Mouse (Mus musculus) midbrain, embryonic 10.5 days (tissue): ENCODE data around the gene G6pc. TPM values are rescaled to one million over a fixed set of nuclear protein-coding genes. Genes with fewer than 3 reads are reported as not detected.
"Not testable (repeated sequence)": the region's sequence is repeated elsewhere in the genome, so short reads cannot be mapped to it uniquely, and the experiment has no call there.

Source experiments
- DNase-seq: peaks from one replicate; pipeline ENCODE4 v3.0.0-alpha.2; 2017; ENCODE audit warnings: low spot score
- H3K27ac ChIP-seq: fragments of 300-500 bp; sonication (generic); replicated peaks from 2 replicates; pipeline ENCODE4 v1.5.1; 2016; ENCODE audit warnings: mild to moderate bottlenecking
- H3K27me3 ChIP-seq: fragments of 300-500 bp; sonication (generic); 2 replicates; pipeline ENCODE4 v1.6.1; 2016; ENCODE audit warnings: low read depth, mild to moderate bottlenecking; ENCODE audit not compliant: poor library complexity, severe bottlenecking
- H3K36me3 ChIP-seq: fragments of 300-500 bp; sonication (generic); 2 replicates; pipeline ENCODE4 v1.6.1; 2016; ENCODE audit warnings: mild to moderate bottlenecking, moderate library complexity
- H3K4me1 ChIP-seq: fragments of 300-500 bp; sonication (generic); 2 replicates; pipeline ENCODE4 v1.6.1; 2016
- H3K4me3 ChIP-seq: fragments of 300-500 bp; sonication (generic); 2 replicates; pipeline ENCODE4 v1.5.1; 2016; ENCODE audit warnings: mild to moderate bottlenecking, moderate library complexity
- H3K9me3 ChIP-seq: fragments of 300-500 bp; sonication (generic); replicated peaks from 2 replicates; pipeline ENCODE4 v1.6.1; 2016; ENCODE audit warnings: mild to moderate bottlenecking
- WGBS: fragments of 180-500 bp; shearing (Covaris S2); methylation state at CpG from one replicate; pipeline ENCODE4 v1.1.7; 2016; 5-methylcytosine and 5-hydroxymethylcytosine counted together
- polyA plus RNA-seq: library from polyadenylated mRNA; unstranded; fragments of >200 nt; fragmentation: Nextera tagmentation; extraction: Ambion mirVana; gene quantifications from 2 replicates; pipeline ENCODE4 v1.2.1, GENCODE M21; 2016

Gene G6pc
- polyA plus RNA-seq, 1 experiment from 2014 or later: not detected

DNA sequence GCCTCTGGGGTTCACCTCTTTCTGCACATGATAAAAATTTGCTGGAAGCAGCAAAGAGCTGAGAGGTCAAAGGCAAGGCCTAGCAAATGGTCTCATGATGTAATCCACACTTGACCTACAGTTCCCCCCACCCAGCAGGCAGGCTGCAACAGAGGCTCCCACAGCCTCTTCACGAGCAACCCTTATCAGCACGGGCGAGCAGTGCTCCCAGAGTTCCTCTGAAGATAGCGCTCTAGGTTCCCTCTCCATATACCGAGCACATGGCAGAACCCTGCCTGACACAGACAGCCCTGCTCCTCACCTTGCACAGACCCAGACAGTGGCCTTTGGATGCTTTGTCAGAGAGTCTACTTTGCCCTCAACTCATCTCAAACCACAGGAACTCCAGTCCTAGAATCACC lies 2.8 kb upstream of the G6pc start:
- Histone ChIP-seq H3K4me1 (no peaks in the 10 kb centered on the region), H3K4me3 (no peak overlapping the region), H3K27me3 (no peaks in the 10 kb centered on the region), H3K9me3 (no peaks in the 10 kb centered on the region), H3K27ac (no peak overlapping the region), H3K36me3 (no peaks in the 10 kb centered on the region)
- WGBS: 78% methylated on average over 5 of the region's 5 CpGs
- DNase-seq: no peak

DNA sequence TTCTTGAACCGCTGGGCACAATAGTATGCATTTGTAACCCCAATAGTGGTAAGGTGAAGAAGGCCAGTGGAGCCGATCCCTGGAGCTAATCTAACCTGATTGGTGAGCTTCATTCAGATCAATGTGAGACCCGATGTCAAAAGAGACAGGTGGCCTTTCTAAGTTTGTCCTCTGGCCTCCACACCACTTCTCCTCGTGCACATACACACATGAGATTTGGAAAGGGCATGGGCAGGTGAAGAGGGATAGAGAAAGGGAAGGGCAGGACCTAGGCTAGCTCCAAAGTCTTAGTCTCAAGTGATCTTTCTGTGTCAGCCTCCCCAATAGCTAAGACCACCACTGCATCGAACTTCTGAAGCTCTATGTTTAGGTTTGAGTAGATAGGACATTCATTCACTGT lies 2.8 kb downstream of the G6pc start:
- no peak overlapping the region for H3K27ac ChIP-seq
- H3K9me3 ChIP-seq: no peaks in the 10 kb centered on the region
- 81% methylated on average over 5 of the region's 5 CpGs for WGBS
- no peaks in the 10 kb centered on the region for H3K27me3 ChIP-seq
- DNase-seq: no peak
- H3K4me1 ChIP-seq: no peaks in the 10 kb centered on the region
- no peaks in the 10 kb centered on the region for H3K36me3 ChIP-seq
- H3K4me3 ChIP-seq: no peak overlapping the region

DNA sequence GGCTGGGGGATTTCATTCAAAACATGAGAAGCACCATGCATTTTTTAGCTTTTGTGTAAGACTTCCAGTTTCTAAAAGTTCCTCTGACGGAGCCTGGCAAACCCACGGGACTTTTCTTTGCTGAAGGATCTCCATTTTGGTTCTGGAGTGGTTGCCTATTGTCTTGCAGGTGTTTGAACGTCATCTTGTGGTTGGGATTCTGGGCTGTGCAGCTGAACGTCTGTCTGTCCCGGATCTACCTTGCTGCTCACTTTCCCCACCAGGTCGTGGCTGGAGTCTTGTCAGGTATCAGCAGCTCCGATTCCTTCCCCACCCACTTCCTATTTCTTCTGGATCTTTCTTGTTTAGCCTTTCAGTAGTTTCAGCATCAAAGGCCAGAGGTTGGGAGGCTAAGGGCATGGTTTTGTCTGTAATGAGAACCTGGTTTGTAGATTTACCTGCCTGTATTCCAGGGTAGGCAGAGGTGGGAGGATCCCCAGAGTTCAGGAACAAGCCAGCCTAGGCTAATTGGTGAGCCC lies 7.1 kb downstream of the G6pc start:
- Histone ChIP-seq H3K4me3 (no peak overlapping the region), H3K36me3 (no peaks in the 10 kb centered on the region), H3K9me3 (no peaks in the 10 kb centered on the region), H3K27me3 (no peaks in the 10 kb centered on the region), H3K4me1 (no peaks in the 10 kb centered on the region), H3K27ac (no peak overlapping the region)
- 76% methylated on average over 7 of the region's 7 CpGs for WGBS
- no peak for DNase-seq

DNA sequence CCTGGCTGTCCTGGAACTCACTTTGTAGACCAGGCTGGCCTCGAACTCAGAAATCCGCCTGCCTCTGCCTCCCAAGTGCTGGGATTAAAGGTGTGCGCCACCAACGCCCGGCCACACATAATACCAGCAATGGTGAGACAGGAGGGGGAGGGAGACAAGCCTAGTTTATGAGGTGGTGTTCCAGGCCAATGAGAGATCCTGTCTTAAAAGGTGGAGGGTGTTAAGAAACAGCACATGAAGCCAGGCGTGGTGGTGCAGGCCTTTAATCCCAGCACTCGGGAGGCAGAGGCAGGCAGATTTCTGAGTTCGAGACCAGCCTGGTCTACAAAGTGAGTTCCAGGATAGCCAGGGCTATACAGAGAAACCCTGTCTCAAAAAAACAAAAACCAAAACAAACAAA lies 10.8 kb downstream of the G6pc start:
- not testable (repeated sequence) for H3K4me1 ChIP-seq, H3K9me3 ChIP-seq, H3K36me3 ChIP-seq, H3K4me3 ChIP-seq, H3K27ac ChIP-seq, DNase-seq, H3K27me3 ChIP-seq
- 95% methylated on average over 8 of the region's 8 CpGs for WGBS

DNA sequence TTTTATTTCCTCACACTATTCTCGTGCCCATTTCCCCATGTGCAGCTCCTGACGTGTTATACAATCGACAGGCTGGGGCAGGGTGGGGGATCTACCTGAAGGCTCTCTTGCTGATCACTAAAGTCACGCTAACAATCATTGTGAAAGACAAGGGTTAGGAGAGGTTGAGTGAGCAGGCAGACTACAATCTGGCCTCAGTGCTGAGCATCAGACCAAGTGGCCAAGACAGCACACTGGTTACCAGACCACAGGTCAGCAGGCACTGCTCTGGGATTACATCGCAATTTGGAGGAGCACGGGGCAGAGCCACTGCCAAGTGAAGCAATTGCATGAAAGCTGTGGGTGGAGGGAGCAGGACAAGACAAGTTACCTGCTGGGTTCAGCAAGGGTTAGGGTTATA lies 11.6 kb downstream of the G6pc start:
- H3K9me3 ChIP-seq: no peaks in the 10 kb centered on the region
- H3K4me3 ChIP-seq: no peak overlapping the region
- H3K27me3 ChIP-seq: no peaks in the 10 kb centered on the region
- H3K36me3 ChIP-seq: no peaks in the 10 kb centered on the region
- WGBS: 86% methylated on average over 6 of the region's 6 CpGs
- DNase-seq: no peak
- peaks cover 9% of the 10 kb centered on the region for H3K4me1 ChIP-seq
- no peak overlapping the region for H3K27ac ChIP-seq

DNA sequence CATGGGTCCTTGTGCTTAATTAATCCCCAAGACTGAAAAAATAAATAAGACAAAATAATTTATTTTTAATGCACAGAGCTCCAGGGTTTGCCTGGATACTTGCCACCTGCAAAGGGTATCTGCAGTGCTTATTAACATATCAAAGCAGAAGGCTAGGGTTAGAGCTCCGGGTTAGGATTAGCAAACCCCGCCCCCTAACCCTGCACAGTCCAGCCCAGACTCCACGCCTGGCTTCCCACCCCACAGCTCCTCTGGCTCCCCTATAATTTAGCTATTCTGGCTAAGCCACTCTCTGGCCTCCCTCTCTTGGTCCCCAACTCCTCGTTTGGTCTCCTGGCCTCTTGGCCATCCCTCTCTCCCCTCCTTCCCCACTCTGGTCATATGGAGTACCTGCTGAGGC lies 14.5 kb downstream of the G6pc start:
- DNase-seq: peak; percentile 50
- 10% methylated on average over 4 of the region's 4 CpGs for WGBS
- Histone ChIP-seq H3K4me3 (peak overlapping the region; percentile 27), H3K9me3 (no peaks in the 10 kb centered on the region), H3K36me3 (no peaks in the 10 kb centered on the region), H3K27me3 (no peaks in the 10 kb centered on the region), H3K4me1 (peaks cover 12% of the 10 kb centered on the region), H3K27ac (peak overlapping the region; percentile 63)

DNA sequence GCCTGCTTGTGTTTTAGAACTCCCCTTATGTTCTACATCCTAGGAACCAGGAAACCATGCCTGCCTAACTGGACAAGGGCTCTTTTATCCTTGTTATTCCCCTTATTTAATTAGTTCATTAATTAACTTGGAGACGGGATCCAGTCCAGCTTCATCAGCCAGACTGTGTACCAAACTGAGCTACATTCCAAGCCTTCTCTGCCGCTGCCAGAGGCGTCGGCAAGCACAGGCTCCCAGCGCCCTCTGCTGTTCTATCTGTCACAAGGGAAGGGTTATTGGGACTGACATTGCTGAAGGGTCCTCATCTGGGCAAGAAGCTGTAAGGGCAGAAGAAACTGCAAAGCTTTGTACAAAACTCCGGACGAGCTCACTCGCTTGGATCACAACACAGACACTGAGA lies 27.7 kb downstream of the G6pc start:
- WGBS: 10% methylated on average over 8 of the region's 8 CpGs
- peak; percentile 76 for DNase-seq
- Histone ChIP-seq H3K4me1 (no peaks in the 10 kb centered on the region), H3K36me3 (no peaks in the 10 kb centered on the region), H3K27me3 (no peaks in the 10 kb centered on the region; the same call in 1 of the 2 replicates), H3K9me3 (no peaks in the 10 kb centered on the region), H3K27ac (no peak overlapping the region; the same call in 1 of the 2 replicates), H3K4me3 (no peak overlapping the region)

DNA sequence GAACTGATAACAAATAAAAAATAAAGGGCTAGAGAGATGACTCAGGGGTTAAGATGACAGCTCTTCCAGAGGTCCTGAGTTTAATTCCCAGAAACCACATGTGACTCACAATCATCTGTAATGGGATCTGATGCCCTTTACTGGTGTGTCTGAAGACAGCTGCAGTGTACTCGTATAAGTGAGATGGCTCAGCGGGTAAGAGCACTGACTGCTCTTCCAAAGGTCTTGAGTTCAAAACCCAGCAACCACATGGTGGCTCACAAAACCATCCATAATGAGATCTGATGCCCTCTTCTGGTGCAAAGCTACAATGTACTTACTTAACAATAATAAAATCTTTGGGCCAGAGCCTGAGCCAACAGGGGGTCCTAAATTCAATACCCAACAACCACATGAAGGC lies 47.9 kb downstream of the G6pc start:
- Histone ChIP-seq H3K36me3 (peaks cover 43% of the 10 kb centered on the region), H3K4me1 (peaks cover 20% of the 10 kb centered on the region), H3K9me3 (no peaks in the 10 kb centered on the region), H3K27ac (no peak overlapping the region), H3K27me3 (no peaks in the 10 kb centered on the region), H3K4me3 (no peak overlapping the region)
- WGBS: 86% methylated on average over 2 of the region's 2 CpGs
- DNase-seq: no peak

DNA sequence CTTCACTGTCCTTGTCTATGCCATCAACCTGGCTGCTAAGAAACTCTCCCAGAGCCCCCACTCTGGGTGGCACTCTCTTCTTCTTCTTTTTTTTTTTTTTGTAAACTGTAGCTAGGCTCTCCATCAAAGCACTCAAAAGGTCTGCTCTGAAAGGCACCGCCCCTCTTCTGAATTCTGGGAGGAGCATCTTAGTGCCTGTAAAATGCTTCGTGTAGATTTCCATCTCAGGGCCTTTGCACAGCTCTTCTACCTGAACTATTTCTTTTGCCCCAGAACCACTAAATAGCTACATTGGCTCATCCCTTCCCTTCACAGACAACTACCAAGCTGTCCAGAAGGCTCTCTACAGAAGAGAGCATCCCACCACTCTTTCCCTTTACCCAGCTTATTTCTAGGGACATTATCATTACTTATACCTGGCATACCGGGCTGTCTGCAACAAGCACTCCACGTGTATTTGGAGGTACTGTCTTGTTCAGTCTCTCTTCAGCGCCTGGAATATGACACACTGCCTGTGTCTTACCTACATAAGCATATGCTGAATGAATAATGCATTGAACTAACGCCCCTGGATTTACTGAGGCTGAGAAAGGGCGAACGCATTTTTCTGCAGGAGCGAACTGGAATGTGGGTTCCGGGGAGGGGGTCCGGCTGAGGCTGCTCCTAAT lies 49.2 kb downstream of the G6pc start:
- Histone ChIP-seq H3K36me3 (peaks cover 31% of the 10 kb centered on the region), H3K4me3 (peak overlapping the region; percentile 88), H3K9me3 (no peaks in the 10 kb centered on the region), H3K27ac (peak overlapping the region; percentile 95), H3K4me1 (peaks cover 20% of the 10 kb centered on the region), H3K27me3 (no peaks in the 10 kb centered on the region)
- 2% methylated on average over 11 of the region's 11 CpGs for WGBS
- DNase-seq: no peak

DNA sequence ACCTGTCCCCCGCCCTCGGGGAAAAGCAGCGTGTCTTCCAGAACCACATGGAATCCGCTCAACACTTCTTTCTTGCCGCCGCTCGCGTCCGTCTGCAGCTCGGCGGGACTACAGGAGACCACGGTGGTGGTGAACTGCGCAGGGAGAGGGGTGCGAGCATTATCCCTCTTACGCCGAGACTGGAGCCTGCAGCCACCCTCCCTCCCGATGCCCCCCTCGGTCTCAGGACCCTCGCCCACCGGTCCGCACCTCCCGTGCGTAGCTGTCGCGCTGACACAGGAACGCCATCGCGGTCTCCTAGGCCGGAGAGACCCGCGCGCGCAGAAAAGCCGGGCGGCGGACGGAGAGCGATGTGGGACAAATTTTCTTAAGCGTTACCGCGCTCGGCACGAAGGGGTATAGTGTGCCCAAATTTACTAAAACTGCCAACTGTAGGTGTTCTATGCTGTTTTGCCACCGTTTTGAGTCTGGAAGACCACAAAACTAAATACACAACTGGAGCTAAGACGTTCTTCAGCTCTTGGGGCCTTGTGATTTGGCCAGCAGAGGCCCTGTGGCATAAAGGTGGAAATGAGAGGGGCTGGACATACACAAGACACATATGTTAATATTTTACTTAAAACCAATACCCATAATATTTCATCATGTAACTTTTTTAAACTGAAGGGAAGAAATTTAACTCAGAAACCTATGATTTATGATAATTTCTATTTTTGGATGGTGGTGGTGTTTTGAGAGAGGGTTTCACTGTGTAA lies 49.9 kb downstream of the G6pc start, which contains the start of gene Aarsd1:
TSS of gene Aarsd1 (minus strand) at position 515 of the 755 bp plus-strand sequence.
- Histone ChIP-seq H3K27me3 (no peaks in the 10 kb centered on the region), H3K4me3 (peak within 1 kb of the TSS; percentile 88), H3K36me3 (peaks cover 24% of the 10 kb centered on the region), H3K4me1 (peaks cover 20% of the 10 kb centered on the region), H3K27ac (peak within 1 kb of the TSS; percentile 95), H3K9me3 (no peaks in the 10 kb centered on the region)
- under 1% methylated on average over 45 of the region's 45 CpGs for WGBS
- DNase-seq: peak; percentile 90

DNA sequence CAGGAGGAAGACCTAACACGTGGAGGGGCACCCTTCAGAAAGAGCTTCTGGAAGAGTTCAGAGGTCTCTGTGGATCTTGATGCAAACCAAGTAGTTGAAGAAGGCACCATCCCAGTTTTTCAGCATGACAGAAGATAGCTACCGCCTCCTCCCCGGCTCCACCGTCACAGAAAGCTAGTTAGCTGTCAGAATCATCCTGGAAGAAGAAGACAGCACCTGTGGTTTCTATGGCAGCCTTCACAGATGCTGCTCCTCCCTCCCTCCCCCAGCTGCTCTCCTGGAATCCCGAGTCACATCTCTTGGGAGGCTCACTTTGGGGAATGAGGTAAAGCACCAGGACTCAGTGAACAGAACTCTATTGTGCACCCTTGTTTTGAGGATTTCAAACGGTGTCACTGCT lies 51.6 kb downstream of the G6pc start:
- Histone ChIP-seq H3K4me3 (no peak overlapping the region), H3K4me1 (peaks cover 23% of the 10 kb centered on the region), H3K27me3 (peaks cover 8% of the 10 kb centered on the region), H3K36me3 (peaks cover 7% of the 10 kb centered on the region), H3K27ac (no peak overlapping the region), H3K9me3 (no peaks in the 10 kb centered on the region)
- 58% methylated on average over 6 of the region's 6 CpGs for WGBS
- DNase-seq: no peak

DNA sequence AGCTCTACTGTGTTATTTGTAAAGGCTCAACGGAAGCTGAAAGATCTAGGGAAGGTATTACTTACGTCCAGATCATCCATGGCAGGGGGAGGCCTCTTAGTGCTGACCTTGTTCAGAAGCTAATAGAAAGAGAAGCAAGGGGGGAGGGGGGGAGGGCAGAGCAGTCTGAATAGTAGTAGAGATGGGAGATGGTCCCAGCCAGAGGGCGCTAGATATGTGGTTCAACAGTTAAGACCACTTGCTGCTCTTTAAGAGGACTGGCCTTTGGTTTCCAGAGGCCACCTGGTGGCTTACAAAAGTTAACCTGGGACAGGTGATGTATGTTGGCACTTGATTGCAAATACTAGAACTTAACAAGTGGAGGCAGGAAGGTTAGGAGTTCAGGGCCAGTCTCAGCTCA lies 52.2 kb downstream of the G6pc start:
- H3K27me3 ChIP-seq: peaks cover 9% of the 10 kb centered on the region
- 0 out of 2 replicates have a peak, but pooled peaks cover 2% of the 10 kb centered on the region for H3K36me3 ChIP-seq
- DNase-seq: no peak
- no peak overlapping the region for H3K27ac ChIP-seq
- H3K4me3 ChIP-seq: no peak overlapping the region
- peaks cover 29% of the 10 kb centered on the region for H3K4me1 ChIP-seq
- no peaks in the 10 kb centered on the region for H3K9me3 ChIP-seq
- 24% methylated on average over 3 of the region's 3 CpGs for WGBS

DNA sequence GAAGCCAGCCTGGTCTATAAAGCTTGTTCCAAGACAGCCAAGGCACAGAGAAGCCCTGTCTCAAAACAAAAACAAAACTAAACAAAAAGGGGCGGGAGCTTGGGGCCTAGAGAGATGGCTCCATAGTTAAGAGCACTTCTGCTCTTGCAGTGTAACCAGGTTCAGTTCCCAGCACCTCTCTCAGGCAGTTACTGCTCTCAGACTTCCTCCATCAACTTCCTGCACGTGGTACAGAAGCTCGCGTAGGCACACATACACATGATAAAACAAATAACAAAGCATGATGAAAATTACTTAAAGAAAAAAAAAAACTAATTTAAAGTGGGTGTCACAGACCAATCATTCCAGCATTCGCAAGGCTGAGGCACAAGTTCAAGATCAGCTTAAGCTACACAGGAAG lies 52.8 kb downstream of the G6pc start:
- no peak for DNase-seq
- WGBS: 92% methylated on average over 5 of the region's 5 CpGs
- no peak overlapping the region for H3K4me3 ChIP-seq
- H3K36me3 ChIP-seq: no peaks in the 10 kb centered on the region
- peaks cover 9% of the 10 kb centered on the region for H3K27me3 ChIP-seq
- peaks cover 31% of the 10 kb centered on the region for H3K4me1 ChIP-seq
- H3K27ac ChIP-seq: no peak overlapping the region
- no peaks in the 10 kb centered on the region for H3K9me3 ChIP-seq
